Mouse (Mus musculus): ENCODE measurements at regions not wholly inside any gene's neighbourhood (a gene's known extent, or its start where the extent isn't known, plus 50 kb on each side); places are given as distances from the start of the nearest gene placed in this dataset.

DNA sequence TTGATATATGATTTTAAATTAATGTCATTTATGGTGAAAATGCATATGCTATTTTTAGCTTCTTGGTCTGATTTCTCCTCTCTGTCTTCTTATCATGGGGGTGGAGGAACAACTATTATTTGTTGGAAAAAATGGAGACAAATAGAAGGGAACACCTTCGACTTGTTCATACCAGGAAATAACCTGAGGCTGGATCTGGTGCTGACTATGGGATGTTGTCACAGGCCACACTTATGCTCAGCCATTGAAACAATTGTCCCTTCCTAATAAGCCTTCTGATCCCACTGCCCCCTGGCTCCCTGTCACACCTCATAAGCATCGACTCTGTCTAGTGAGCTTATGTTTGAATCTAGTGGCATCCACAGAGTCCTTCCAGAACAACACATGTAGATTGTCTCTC, 210.3 kb upstream of the Irx2 start:
- Histone ChIP-seq H3K27ac (ENCODE audit: low read depth, low read length) (no peak overlapping the region), H3K9ac (ENCODE audit: low read length) (no peak overlapping the region), H3K4me3 (ENCODE audit: low read depth, low read length) (no peak overlapping the region), H3K27me3 (replicated peaks; ENCODE audit: control insufficient read depth, insufficient read depth, low read length) (no peaks in the 10 kb centered on the region), H3K4me1 (ENCODE audit: control insufficient read depth, insufficient read depth, low read length) (no peaks in the 10 kb centered on the region), H3K9me3 (replicated peaks; ENCODE audit: control insufficient read depth, low read length) (no peaks in the 10 kb centered on the region), H3K4me2 (ENCODE audit: low read length) (no peak overlapping the region), H3K36me3 (ENCODE audit: control insufficient read depth, insufficient read depth, low read length) (no peaks in the 10 kb centered on the region)
- WGBS: 81% methylated on average over 2 of the region's 2 CpGs
- ATAC-seq (no peak), DNase-seq (ENCODE audit: low spot score) (no peak)

DNA sequence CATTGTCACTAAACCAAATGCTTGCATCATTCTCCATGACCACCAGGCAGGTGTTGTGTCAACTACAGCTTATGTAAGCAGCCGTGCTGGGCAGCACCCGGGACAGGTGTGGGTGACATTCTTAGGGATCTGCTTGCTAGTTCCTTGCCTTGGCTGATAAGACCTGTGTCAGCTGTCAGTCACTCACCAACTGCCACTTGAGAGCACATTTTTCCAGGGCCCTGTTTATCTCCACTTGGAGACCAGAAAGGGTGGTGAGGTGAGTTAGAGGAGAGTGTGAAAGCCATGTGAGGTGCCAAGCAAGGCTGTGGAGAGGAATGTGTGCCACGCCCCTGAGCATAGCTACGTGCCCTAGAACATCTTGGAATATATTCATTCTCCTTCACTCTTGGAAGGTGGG, 209.1 kb upstream of the Irx2 start:
- Histone ChIP-seq H3K27me3 (replicated peaks; ENCODE audit: control insufficient read depth, insufficient read depth, low read length) (no peaks in the 10 kb centered on the region), H3K4me1 (ENCODE audit: control insufficient read depth, insufficient read depth, low read length) (no peaks in the 10 kb centered on the region), H3K9ac (ENCODE audit: low read length) (no peak overlapping the region), H3K27ac (ENCODE audit: low read depth, low read length) (no peak overlapping the region), H3K4me2 (ENCODE audit: low read length) (no peak overlapping the region), H3K36me3 (ENCODE audit: control insufficient read depth, insufficient read depth, low read length) (no peaks in the 10 kb centered on the region), H3K4me3 (ENCODE audit: low read depth, low read length) (no peak overlapping the region), H3K9me3 (replicated peaks; ENCODE audit: control insufficient read depth, low read length) (no peaks in the 10 kb centered on the region)
- DNase-seq (ENCODE audit: low spot score) (no peak), ATAC-seq (no peak)
- 96% methylated on average over 4 of the region's 4 CpGs for WGBS

DNA sequence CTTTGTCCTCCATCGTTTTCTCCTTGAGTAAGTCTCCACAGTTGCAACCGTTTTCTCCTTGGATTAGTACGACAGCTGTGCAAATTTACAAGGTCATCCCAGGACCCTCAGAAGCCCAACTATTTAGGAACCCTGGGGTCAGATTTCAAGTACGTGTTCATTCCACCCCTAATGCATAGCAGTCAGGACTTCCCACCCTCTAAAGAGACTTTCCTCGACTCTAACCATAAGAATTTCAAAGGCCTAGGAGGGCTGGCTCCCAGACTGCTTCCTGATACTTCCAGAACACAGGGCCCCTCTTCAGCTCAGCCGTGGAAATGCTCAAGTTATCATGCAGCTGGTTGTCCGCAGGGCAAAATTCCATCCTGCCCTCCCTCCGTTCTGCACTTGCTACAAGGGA, 202.7 kb upstream of the Irx2 start:
- ATAC-seq: no peak
- Histone ChIP-seq H3K4me1 (ENCODE audit: control insufficient read depth, insufficient read depth, low read length) (no peaks in the 10 kb centered on the region), H3K36me3 (ENCODE audit: control insufficient read depth, insufficient read depth, low read length) (no peaks in the 10 kb centered on the region), H3K4me2 (ENCODE audit: low read length) (no peak overlapping the region), H3K9ac (ENCODE audit: low read length) (no peak overlapping the region), H3K27ac (ENCODE audit: low read depth, low read length) (no peak overlapping the region), H3K9me3 (replicated peaks; ENCODE audit: control insufficient read depth, low read length) (no peaks in the 10 kb centered on the region), H3K4me3 (ENCODE audit: low read depth, low read length) (no peak overlapping the region), H3K27me3 (replicated peaks; ENCODE audit: control insufficient read depth, insufficient read depth, low read length) (no peaks in the 10 kb centered on the region)
- 78% methylated on average over 8 of the region's 8 CpGs for WGBS
- no peak for DNase-seq (ENCODE audit: low spot score)

DNA sequence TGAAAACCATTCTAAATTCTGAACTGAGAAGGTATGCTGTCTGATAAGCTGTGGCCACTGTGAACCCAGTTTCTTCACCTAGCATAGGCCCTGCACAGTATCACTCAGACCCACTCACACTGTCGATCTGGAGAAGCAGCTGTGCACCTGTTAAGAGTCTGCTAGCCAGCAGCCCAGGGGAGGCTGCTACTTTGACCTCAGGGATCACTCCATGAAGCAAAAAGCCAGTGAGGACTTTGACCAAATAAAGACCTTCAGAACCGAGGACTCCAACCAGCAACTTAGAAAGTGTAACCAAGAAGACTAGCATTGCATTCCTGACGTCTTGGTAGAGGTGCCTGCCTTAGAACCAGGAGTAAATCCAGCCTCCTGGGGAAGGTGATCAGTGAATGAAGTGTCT, 183.3 kb upstream of the Irx2 start:
- Histone ChIP-seq H3K4me1 (ENCODE audit: control insufficient read depth, insufficient read depth, low read length) (no peaks in the 10 kb centered on the region), H3K9me3 (replicated peaks; ENCODE audit: control insufficient read depth, low read length) (no peaks in the 10 kb centered on the region), H3K9ac (ENCODE audit: low read length) (no peak overlapping the region), H3K4me3 (ENCODE audit: low read depth, low read length) (no peak overlapping the region), H3K4me2 (ENCODE audit: low read length) (no peak overlapping the region), H3K36me3 (ENCODE audit: control insufficient read depth, insufficient read depth, low read length) (no peaks in the 10 kb centered on the region), H3K27me3 (replicated peaks; ENCODE audit: control insufficient read depth, insufficient read depth, low read length) (no peaks in the 10 kb centered on the region), H3K27ac (ENCODE audit: low read depth, low read length) (no peak overlapping the region)
- DNase-seq (ENCODE audit: low spot score): no peak
- 78% methylated on average over 3 of the region's 3 CpGs for WGBS
- no peak for ATAC-seq

GRCm38 (mm10) chr13:72448458-72449058, 180.1 kb upstream of the Irx2 start:
- WGBS: 89% methylated on average over 5 of the region's 5 CpGs
- ATAC-seq: no peak

GRCm38 (mm10) chr13:72495353-72495752, 133.3 kb upstream of the Irx2 start:
- H3K4me2 ChIP-seq (ENCODE audit: low read length): no peak overlapping the region
- H3K27me3 ChIP-seq (replicated peaks; ENCODE audit: control insufficient read depth, insufficient read depth, low read length): no peaks in the 10 kb centered on the region
- H3K36me3 ChIP-seq (ENCODE audit: control insufficient read depth, insufficient read depth, low read length): no peaks in the 10 kb centered on the region
- no peak for DNase-seq (ENCODE audit: low spot score)
- no peaks in the 10 kb centered on the region for H3K9me3 ChIP-seq (replicated peaks; ENCODE audit: control insufficient read depth, low read length)
- ATAC-seq: no peak
- no peak overlapping the region for H3K9ac ChIP-seq (ENCODE audit: low read length)
- H3K4me1 ChIP-seq (ENCODE audit: control insufficient read depth, insufficient read depth, low read length): no peaks in the 10 kb centered on the region
- H3K4me3 ChIP-seq (ENCODE audit: low read depth, low read length): no peak overlapping the region
- WGBS: 85% methylated on average over 7 of the region's 7 CpGs
- H3K27ac ChIP-seq (ENCODE audit: low read depth, low read length): no peak overlapping the region

More at GRCm38 (mm10) chr13:72448458-72449058, 180.1 kb upstream of the Irx2 start:
- Histone ChIP-seq H3K27me3 (replicated peaks; ENCODE audit: control insufficient read depth, insufficient read depth, low read length) (no peaks in the 10 kb centered on the region), H3K36me3 (ENCODE audit: control insufficient read depth, insufficient read depth, low read length) (no peaks in the 10 kb centered on the region), H3K4me2 (ENCODE audit: low read length) (no peak overlapping the region), H3K4me1 (ENCODE audit: control insufficient read depth, insufficient read depth, low read length) (no peaks in the 10 kb centered on the region), H3K4me3 (ENCODE audit: low read depth, low read length) (no peak overlapping the region), H3K27ac (ENCODE audit: low read depth, low read length) (no peak overlapping the region), H3K9ac (ENCODE audit: low read length) (no peak overlapping the region), H3K9me3 (replicated peaks; ENCODE audit: control insufficient read depth, low read length) (no peaks in the 10 kb centered on the region)
- DNase-seq (ENCODE audit: low spot score): no peak

GRCm38 (mm10) chr13:72497036-72497435, 131.6 kb upstream of the Irx2 start:
- DNase-seq (ENCODE audit: low spot score): peak; percentile 25
- H3K27ac ChIP-seq (ENCODE audit: low read depth, low read length): no peak overlapping the region
- no peak overlapping the region for H3K9ac ChIP-seq (ENCODE audit: low read length)
- H3K4me3 ChIP-seq (ENCODE audit: low read depth, low read length): no peak overlapping the region
- no peaks in the 10 kb centered on the region for H3K36me3 ChIP-seq (ENCODE audit: control insufficient read depth, insufficient read depth, low read length)
- no peaks in the 10 kb centered on the region for H3K27me3 ChIP-seq (replicated peaks; ENCODE audit: control insufficient read depth, insufficient read depth, low read length)
- no peak overlapping the region for H3K4me2 ChIP-seq (ENCODE audit: low read length)
- no peaks in the 10 kb centered on the region for H3K9me3 ChIP-seq (replicated peaks; ENCODE audit: control insufficient read depth, low read length)
- WGBS: 47% methylated on average over 5 of the region's 5 CpGs
- ATAC-seq: no peak
- no peaks in the 10 kb centered on the region for H3K4me1 ChIP-seq (ENCODE audit: control insufficient read depth, insufficient read depth, low read length)

DNA sequence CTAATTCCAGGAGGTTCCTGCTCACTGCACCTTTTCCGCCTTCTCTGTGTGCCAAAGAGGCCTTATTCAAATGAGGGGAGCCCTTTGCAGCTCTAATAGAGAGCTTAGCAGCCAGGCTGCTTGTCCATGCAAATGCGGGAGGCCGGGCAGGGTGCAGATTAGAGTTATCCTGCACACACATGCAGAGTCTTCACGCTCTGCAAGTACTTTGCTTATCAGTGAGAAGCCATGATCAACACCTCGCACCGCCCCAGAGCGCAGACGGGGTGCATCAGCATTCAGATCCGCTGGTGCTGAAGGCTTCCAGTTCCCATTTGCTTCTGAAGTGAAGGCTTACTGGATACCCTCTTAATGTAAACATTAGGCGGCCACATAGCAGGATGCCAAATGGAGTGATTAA, 131.1 kb upstream of the Irx2 start:
- ATAC-seq (peak; percentile 34; the same call in 1 of the 2 replicates), DNase-seq (ENCODE audit: low spot score) (peak; percentile 64)
- Histone ChIP-seq H3K4me1 (ENCODE audit: control insufficient read depth, insufficient read depth, low read length) (no peaks in the 10 kb centered on the region), H3K27me3 (replicated peaks; ENCODE audit: control insufficient read depth, insufficient read depth, low read length) (no peaks in the 10 kb centered on the region), H3K4me2 (ENCODE audit: low read length) (no peak overlapping the region), H3K27ac (ENCODE audit: low read depth, low read length) (no peak overlapping the region), H3K4me3 (ENCODE audit: low read depth, low read length) (no peak overlapping the region), H3K9ac (ENCODE audit: low read length) (no peak overlapping the region), H3K9me3 (replicated peaks; ENCODE audit: control insufficient read depth, low read length) (no peaks in the 10 kb centered on the region), H3K36me3 (ENCODE audit: control insufficient read depth, insufficient read depth, low read length) (no peaks in the 10 kb centered on the region)
- 4% methylated on average over 10 of the region's 10 CpGs for WGBS

DNA sequence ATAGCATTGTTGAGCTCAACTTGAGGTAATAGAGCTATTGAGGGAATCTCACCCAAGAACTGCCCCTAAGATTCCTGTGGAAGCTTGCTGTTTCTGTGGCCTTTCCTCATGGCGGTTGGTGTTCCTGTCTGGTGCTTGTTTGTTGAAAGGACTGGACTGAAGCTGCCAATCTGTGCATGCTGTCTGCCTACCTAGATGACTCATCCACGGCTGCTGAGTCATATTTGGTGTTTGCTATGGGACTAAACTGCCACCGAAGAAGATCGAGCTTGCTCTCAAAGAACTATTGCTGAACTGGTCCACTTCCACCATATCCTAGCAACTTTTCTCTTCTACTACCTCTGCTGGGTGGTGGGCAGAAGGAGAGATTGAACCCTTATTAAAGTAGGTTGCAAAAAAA, 122.7 kb upstream of the Irx2 start:
- ATAC-seq (no peak), DNase-seq (ENCODE audit: low spot score) (no peak)
- Histone ChIP-seq H3K27me3 (replicated peaks; ENCODE audit: control insufficient read depth, insufficient read depth, low read length) (no peaks in the 10 kb centered on the region), H3K27ac (ENCODE audit: low read depth, low read length) (no peak overlapping the region), H3K36me3 (ENCODE audit: control insufficient read depth, insufficient read depth, low read length) (no peaks in the 10 kb centered on the region), H3K9ac (ENCODE audit: low read length) (no peak overlapping the region), H3K4me3 (ENCODE audit: low read depth, low read length) (no peak overlapping the region), H3K4me1 (ENCODE audit: control insufficient read depth, insufficient read depth, low read length) (no peaks in the 10 kb centered on the region), H3K9me3 (replicated peaks; ENCODE audit: control insufficient read depth, low read length) (no peaks in the 10 kb centered on the region), H3K4me2 (ENCODE audit: low read length) (no peak overlapping the region)
- 90% methylated on average over 4 of the region's 4 CpGs for WGBS

All from forebrain, embryonic 14.5 days (tissue).